Mouse (Mus musculus) embryonic facial prominence, embryonic 12.5 days (tissue): Measurements from ENCODE around the gene Lclat1. TPM values are rescaled to one million over a fixed set of nuclear protein-coding genes. Genes with fewer than 3 reads are reported as not detected.

Experiments used
- ATAC-seq: fragments of 200-750 bp; cut with Nextera tagmentation; 2 replicates; pipeline ENCODE4 v1.8.0; 2017; ENCODE audit not compliant: insufficient number of reproducible peaks, insufficient read depth, low FRiP score, low TSS enrichment
- H3K27ac ChIP-seq: fragments of 300-500 bp; sonication (generic); 2 replicates; pipeline ENCODE4 v1.5.1; 2016; ENCODE audit warnings: mild to moderate bottlenecking
- H3K27me3 ChIP-seq: fragments of 300-500 bp; sonication (generic); 2 replicates; pipeline ENCODE4 v1.6.1; 2016; ENCODE audit warnings: mild to moderate bottlenecking, moderate library complexity
- H3K36me3 ChIP-seq: fragments of 300-500 bp; sonication (generic); 2 replicates; pipeline ENCODE4 v1.6.1; 2016; ENCODE audit warnings: mild to moderate bottlenecking
- H3K4me1 ChIP-seq: fragments of 300-500 bp; sonication (generic); 2 replicates; pipeline ENCODE4 v1.6.1; 2016
- H3K4me2 ChIP-seq: fragments of 300-500 bp; sonication (generic); replicated peaks from 2 replicates; pipeline ENCODE4 v1.6.1; 2016; ENCODE audit warnings: mild to moderate bottlenecking, moderate library complexity
- H3K4me3 ChIP-seq: fragments of 300-500 bp; sonication (generic); 2 replicates; pipeline ENCODE4 v1.5.1; 2016; ENCODE audit warnings: mild to moderate bottlenecking
- H3K9ac ChIP-seq: fragments of 300-500 bp; sonication (generic); 2 replicates; pipeline ENCODE4 v1.6.1; 2016; ENCODE audit warnings: mild to moderate bottlenecking, moderate library complexity
- H3K9me3 ChIP-seq: fragments of 300-500 bp; sonication (generic); 2 replicates; pipeline ENCODE4 v1.6.1; 2016; ENCODE audit warnings: mild to moderate bottlenecking, moderate library complexity
- WGBS: fragments of 180-500 bp; shearing (Covaris S2); methylation state at CpG from one replicate; pipeline ENCODE4 v1.1.7; 2016; 5-methylcytosine and 5-hydroxymethylcytosine counted together
- polyA plus RNA-seq: library from polyadenylated mRNA; unstranded; fragments of >200 nt; fragmentation: Nextera tagmentation; extraction: Ambion mirVana; gene quantifications from 2 replicates; pipeline ENCODE4 v1.2.1, GENCODE M21; 2016

Lclat1 gene
- polyA plus RNA-seq, 1 experiment from 2014 or later = 10.8 TPM

DNA sequence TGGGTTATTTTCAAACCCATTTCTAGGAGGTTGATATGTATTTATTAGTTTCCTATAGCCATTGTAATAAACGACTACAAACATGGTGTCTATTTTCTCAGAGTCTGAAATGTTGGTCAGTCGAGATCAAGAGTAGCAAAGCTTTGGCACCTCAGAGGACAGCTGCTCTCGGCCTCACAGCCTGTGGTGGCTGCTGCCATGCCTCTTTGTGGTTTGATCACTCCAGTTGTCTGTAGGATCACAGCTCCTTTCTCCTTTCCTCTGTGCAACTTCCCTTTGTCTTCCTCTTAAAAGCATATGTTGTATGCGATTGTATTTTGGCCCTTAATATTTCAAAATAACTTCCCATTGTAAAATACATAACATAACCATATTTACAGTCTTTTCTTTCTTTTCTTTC lies 10.9 kb downstream of the Lclat1 start:
- H3K9ac ChIP-seq = no peak overlapping the region
- no peaks in the 10 kb centered on the region for H3K36me3 ChIP-seq
- 84% methylated on average over 4 of the region's 4 CpGs for WGBS
- H3K4me1 ChIP-seq = no peaks in the 10 kb centered on the region
- H3K4me3 ChIP-seq = no peak overlapping the region
- H3K9me3 ChIP-seq = no peaks in the 10 kb centered on the region
- no peak overlapping the region for H3K27ac ChIP-seq
- ATAC-seq = no peak
- no peak overlapping the region for H3K4me2 ChIP-seq
- no peaks in the 10 kb centered on the region for H3K27me3 ChIP-seq

DNA sequence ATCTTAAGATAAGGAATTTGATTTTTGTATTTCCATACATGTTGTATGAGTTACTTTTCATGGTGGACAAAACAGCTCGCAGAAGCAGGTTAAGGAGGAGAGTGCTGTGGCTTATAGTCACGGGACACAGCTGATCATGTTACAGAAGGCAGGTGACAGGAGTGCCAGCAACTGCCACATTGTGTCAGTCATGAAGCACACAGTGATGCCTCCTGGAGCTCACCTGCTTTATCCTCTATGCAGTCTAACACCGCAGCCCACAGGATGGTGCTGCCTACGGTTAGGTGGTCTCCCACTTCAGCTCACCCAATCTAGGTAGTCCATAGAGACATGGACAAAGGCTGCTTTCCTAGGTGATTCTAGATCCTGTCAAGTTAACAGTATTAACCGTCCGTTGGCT lies 11.4 kb downstream of the Lclat1 start:
- no peak overlapping the region for H3K4me3 ChIP-seq
- ATAC-seq = no peak
- no peaks in the 10 kb centered on the region for H3K27me3 ChIP-seq
- H3K4me2 ChIP-seq = no peak overlapping the region
- no peak overlapping the region for H3K27ac ChIP-seq
- H3K36me3 ChIP-seq = no peaks in the 10 kb centered on the region
- no peaks in the 10 kb centered on the region for H3K4me1 ChIP-seq
- WGBS = 82% methylated on average over 6 of the region's 6 CpGs
- no peaks in the 10 kb centered on the region for H3K9me3 ChIP-seq
- H3K9ac ChIP-seq = no peak overlapping the region

DNA sequence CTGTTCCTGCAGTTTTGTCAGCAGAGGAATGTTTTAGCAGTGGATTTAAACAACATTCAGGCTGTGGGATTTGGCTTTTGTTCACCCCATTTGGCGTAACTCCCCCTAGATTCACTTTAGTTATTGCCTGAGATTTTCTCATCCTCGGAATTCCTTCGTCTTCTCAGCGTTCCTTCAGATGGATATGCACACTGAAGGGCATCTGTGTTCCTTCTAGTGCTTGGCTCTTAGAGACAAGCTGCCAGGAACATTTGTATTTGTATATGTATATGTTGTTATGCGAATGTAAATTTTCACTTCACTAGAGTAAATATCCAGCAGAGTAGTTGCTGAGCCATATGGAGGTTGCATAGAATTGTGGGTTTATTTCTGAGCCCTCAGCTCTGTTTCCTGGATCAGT lies 12.8 kb downstream of the Lclat1 start:
- H3K4me2 ChIP-seq = no peak overlapping the region
- no peak for ATAC-seq
- no peak overlapping the region for H3K9ac ChIP-seq
- no peaks in the 10 kb centered on the region for H3K4me1 ChIP-seq
- WGBS = 73% methylated on average over 5 of the region's 5 CpGs
- H3K9me3 ChIP-seq = no peaks in the 10 kb centered on the region
- no peak overlapping the region for H3K4me3 ChIP-seq
- H3K36me3 ChIP-seq = no peaks in the 10 kb centered on the region
- no peaks in the 10 kb centered on the region for H3K27me3 ChIP-seq
- H3K27ac ChIP-seq = no peak overlapping the region

DNA sequence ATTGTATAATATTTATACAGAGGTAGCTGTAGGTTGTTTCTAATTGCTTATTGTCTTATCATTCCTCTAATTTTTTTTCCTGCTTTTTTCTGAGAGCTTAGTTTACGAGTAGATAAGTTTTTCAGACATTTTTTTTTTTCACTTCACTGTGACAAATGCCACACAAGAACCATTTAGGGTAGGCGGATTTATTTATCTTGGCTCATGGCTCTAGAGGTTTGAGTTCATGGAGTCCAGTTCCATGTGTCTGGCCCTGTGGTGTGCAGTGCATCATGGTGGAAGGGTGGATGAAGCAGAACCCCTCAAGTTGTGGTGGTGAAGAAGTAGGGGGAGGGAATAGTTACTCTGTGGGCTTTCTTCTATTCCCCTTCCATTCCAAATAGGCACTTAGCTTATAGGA lies 13.9 kb downstream of the Lclat1 start:
- H3K4me2 ChIP-seq = no peak overlapping the region
- no peak overlapping the region for H3K4me3 ChIP-seq
- 87% methylated on average over 2 of the region's 2 CpGs for WGBS
- no peak overlapping the region for H3K27ac ChIP-seq
- no peaks in the 10 kb centered on the region for H3K36me3 ChIP-seq
- H3K27me3 ChIP-seq = no peaks in the 10 kb centered on the region
- ATAC-seq = no peak
- H3K4me1 ChIP-seq = no peaks in the 10 kb centered on the region
- no peaks in the 10 kb centered on the region for H3K9me3 ChIP-seq
- no peak overlapping the region for H3K9ac ChIP-seq

DNA sequence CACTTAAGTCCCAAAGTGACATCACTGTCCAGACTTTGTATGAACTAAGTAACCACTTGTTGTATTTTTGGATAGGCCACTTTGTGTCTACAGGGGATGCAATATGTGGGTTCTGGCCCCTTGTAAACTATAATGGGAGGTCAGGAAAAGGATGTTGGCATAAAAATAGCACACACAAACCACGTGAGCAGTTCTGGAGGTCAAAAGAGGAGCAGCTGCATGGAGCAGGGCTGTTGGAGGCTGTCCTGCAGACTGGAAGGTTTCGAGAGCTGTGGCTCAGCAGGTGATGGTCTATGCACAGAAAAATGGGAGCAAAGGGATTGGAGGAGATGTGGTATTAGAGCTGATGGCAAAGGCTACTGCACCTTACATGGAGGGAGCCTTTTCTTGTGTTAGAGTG lies 18.6 kb downstream of the Lclat1 start:
- 89% methylated on average over 2 of the region's 2 CpGs for WGBS
- no peaks in the 10 kb centered on the region for H3K36me3 ChIP-seq
- no peaks in the 10 kb centered on the region; the same call in 1 of the 2 replicates for H3K4me1 ChIP-seq
- no peak overlapping the region for H3K4me2 ChIP-seq
- ATAC-seq = no peak
- no peaks in the 10 kb centered on the region for H3K27me3 ChIP-seq
- H3K27ac ChIP-seq = no peak overlapping the region
- H3K9me3 ChIP-seq = no peaks in the 10 kb centered on the region
- H3K4me3 ChIP-seq = no peak overlapping the region
- no peak overlapping the region for H3K9ac ChIP-seq

DNA sequence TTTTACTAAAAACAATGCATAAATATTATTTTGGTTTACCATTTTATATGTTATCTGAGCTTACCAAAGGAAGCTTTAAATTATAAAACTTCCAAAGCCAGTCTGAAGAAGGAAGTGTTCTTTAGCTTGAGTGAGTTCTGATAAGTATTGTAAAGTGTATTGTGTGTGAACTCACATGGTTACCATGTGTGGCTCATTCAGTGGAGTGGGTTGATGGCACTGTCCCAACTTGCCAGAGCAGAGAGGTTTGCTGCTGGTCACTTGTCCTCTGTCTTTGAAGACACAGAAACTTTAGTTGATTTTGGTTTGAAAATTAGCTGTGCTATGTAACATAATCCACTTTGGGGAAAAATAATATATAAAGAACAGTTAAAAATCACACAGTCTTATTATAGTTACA lies 19.1 kb downstream of the Lclat1 start:
- Histone ChIP-seq H3K4me1 (no peaks in the 10 kb centered on the region; the same call in 1 of the 2 replicates), H3K27ac (no peak overlapping the region), H3K9ac (no peak overlapping the region), H3K4me2 (no peak overlapping the region), H3K4me3 (no peak overlapping the region), H3K9me3 (no peaks in the 10 kb centered on the region), H3K27me3 (no peaks in the 10 kb centered on the region), H3K36me3 (no peaks in the 10 kb centered on the region)
- no peak for ATAC-seq

DNA sequence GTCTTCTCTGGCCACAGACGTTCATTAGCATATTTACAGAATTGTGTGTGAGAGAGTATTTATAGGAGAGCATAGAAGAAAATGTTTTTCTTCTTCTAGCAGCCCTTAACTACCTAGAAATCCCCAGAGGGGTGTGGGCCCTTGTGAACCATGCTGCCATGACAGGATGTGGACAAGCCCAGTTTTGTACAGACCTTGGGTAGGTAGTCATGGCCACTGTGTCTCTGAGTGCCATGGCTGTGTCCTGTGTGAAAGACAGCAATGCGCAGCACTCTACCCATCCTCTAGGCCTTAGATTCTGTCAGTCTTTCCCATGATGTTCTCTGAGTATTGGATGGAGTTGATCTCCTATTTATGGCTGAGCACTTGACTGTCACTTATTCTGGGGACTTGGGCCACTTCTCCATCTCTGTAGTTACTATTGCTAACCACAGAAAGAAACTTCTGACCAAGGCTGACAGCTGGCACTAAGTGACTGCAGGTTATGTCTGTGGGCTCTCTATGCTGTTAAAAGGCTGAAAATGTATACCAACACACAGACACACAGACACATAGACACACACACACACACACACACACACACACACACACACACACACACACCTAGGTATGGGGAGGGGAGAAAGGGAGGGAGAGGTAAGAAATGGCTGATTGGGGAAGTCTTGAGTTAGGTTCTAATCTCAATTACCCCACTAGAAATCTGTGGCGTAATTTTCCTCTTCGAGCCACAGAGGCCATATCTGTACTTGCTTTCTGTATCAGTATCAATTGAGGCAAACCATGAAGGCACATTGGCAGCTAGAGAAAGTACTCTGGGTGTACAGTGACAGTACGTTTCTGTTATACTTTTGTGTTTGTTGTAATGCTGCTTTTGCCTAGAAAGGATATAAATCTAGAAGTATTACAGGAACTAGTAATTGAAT lies 29.0 kb downstream of the Lclat1 start:
- Histone ChIP-seq H3K9me3 (no peaks in the 10 kb centered on the region), H3K4me2 (no peak overlapping the region), H3K4me1 (no peaks in the 10 kb centered on the region), H3K27me3 (no peaks in the 10 kb centered on the region), H3K36me3 (no peaks in the 10 kb centered on the region), H3K9ac (no peak overlapping the region), H3K4me3 (no peak overlapping the region), H3K27ac (no peak overlapping the region)
- 90% methylated on average over 5 of the region's 5 CpGs for WGBS
- ATAC-seq = no peak

DNA sequence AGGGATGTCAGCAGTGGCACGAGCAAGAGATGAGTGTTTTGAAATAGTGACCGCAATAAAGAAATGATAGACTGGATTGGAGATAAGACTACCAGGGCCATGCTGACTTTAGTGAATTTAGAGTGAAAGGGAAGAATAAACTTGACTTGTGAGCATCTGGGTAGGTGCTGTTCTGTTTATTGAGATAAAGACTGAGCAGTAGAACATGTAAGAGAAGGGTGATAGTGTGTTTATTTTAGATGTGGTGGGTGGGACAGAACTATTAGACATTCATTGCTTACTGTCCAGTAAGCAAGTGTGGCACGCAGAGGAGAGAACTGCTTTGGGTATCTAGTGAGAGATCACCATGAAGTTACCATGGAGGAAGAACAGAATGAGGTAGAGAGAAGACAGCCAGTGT lies 30.4 kb downstream of the Lclat1 start:
- no peak overlapping the region for H3K4me3 ChIP-seq
- H3K27ac ChIP-seq = no peak overlapping the region
- no peak for ATAC-seq
- H3K36me3 ChIP-seq = no peaks in the 10 kb centered on the region
- no peaks in the 10 kb centered on the region for H3K9me3 ChIP-seq
- H3K4me2 ChIP-seq = no peak overlapping the region
- H3K9ac ChIP-seq = no peak overlapping the region
- H3K27me3 ChIP-seq = no peaks in the 10 kb centered on the region
- no peaks in the 10 kb centered on the region for H3K4me1 ChIP-seq
- 93% methylated on average over 3 of the region's 3 CpGs for WGBS

DNA sequence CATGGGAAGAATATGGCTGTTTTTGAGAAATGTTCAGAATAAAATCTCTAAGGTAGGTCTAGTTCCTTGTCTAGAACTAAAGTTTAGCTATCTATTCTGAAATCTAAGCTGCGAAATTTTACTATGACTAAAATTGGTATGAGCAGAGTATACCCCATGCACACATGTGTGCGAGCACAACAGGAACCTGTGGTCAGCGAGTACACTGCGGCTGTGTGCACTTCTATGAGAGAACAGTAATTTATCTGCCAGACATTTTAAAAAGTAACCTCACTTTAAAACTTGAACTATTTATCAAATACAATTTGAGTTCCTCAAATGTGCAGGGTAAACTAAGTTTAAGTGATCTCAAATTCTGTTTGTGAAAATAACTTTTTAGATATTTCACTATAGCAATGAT lies 34.2 kb downstream of the Lclat1 start:
- Histone ChIP-seq H3K9ac (no peak overlapping the region), H3K4me2 (no peak overlapping the region), H3K27me3 (no peaks in the 10 kb centered on the region), H3K4me3 (no peak overlapping the region), H3K4me1 (no peaks in the 10 kb centered on the region), H3K36me3 (no peaks in the 10 kb centered on the region), H3K27ac (no peak overlapping the region), H3K9me3 (no peaks in the 10 kb centered on the region)
- WGBS = 91% methylated on average over 4 of the region's 4 CpGs
- no peak for ATAC-seq

DNA sequence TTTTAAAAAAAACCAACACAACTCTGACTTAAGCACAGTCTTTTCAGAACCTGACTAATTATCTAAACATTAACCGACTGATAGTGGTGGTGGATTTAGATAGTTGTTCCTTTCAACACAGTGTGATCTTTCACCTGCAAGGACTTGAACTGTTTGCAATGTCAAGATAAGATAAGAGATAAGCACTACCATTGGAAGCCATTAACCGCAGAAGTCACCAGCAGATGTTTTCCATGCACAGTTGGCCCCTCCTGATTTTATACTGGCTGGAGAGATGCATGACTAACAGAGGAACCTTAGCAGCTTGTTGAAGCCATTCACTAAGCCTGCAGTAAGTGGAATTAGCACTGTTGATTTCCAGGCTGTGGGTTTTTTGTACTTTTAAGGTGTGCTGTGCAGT lies 34.7 kb downstream of the Lclat1 start:
- Histone ChIP-seq H3K27me3 (no peaks in the 10 kb centered on the region), H3K4me2 (no peak overlapping the region), H3K4me3 (no peak overlapping the region), H3K27ac (no peak overlapping the region), H3K36me3 (no peaks in the 10 kb centered on the region), H3K4me1 (no peaks in the 10 kb centered on the region), H3K9me3 (no peaks in the 10 kb centered on the region), H3K9ac (no peak overlapping the region)
- no peak for ATAC-seq
- 71% methylated on average over 2 of the region's 2 CpGs for WGBS

DNA sequence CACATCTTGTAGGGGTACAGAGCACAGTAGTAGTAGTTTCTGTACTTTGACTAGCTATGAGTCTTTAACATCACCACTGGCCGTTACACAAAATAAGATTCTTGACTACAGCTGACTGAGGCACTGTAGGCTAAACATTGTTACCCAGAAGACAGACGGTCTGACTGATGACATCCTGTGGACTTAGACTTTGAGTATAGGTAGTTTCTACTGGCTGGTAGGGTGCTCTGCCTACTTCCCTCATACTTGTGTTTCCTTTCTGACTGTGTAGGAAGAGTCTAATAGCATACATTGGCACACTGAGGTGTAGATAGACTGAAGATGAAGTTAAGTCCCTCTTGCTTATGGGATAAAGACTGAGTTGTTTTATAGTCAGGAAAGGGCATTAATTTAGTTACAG lies 37.6 kb downstream of the Lclat1 start:
- H3K4me3 ChIP-seq = no peak overlapping the region
- no peak for ATAC-seq
- no peaks in the 10 kb centered on the region for H3K36me3 ChIP-seq
- WGBS = 88% methylated on average over 2 of the region's 2 CpGs
- no peaks in the 10 kb centered on the region for H3K9me3 ChIP-seq
- no peak overlapping the region for H3K9ac ChIP-seq
- H3K4me1 ChIP-seq = no peaks in the 10 kb centered on the region
- H3K4me2 ChIP-seq = no peak overlapping the region
- H3K27ac ChIP-seq = no peak overlapping the region
- H3K27me3 ChIP-seq = no peaks in the 10 kb centered on the region

DNA sequence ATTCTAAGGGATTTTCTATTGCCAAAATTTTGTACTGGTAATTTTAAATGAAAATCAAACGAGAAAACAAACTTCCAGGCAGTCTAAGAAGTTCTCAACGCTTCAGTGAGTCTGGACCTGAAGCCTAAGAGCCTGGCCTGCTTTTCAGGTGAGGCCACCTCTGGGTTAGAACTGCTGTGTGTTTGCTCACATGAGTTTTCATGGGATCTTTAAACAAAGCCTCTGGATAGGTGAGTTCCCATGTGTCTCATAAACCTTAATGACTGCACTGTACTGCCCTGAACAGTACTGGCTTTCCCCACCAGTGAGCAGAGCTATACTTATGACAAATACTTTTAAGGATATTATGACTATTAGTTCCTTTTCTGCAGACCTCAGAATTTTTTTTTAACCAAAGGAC lies 40.8 kb downstream of the Lclat1 start:
- ATAC-seq = no peak
- H3K9ac ChIP-seq = no peak overlapping the region

More for the DNA sequence above, 40.8 kb downstream of the Lclat1 start:
- no peaks in the 10 kb centered on the region for H3K36me3 ChIP-seq
- H3K9me3 ChIP-seq = no peaks in the 10 kb centered on the region
- no peaks in the 10 kb centered on the region for H3K27me3 ChIP-seq
- H3K4me2 ChIP-seq = no peak overlapping the region
- WGBS = 86% methylated on average over 2 of the region's 2 CpGs
- no peaks in the 10 kb centered on the region for H3K4me1 ChIP-seq
- no peak overlapping the region for H3K27ac ChIP-seq
- H3K4me3 ChIP-seq = no peak overlapping the region
